Mouse (Mus musculus): ENCODE measurements around the gene Ccdc34.

GRCm38 (mm10) chr2:110191186-110191690, 173.6 kb downstream of the Ccdc34 start:
- no peak for TF ChIP-seq CTCF (conservative IDR thresholded peaks at IDR 0.05; ENCODE audit: low read length)
- TF ChIP-seq POU5F1 (IDR thresholded peaks at IDR 0.05; ENCODE audit: borderline replicate concordance, low read length): no peak
- TF ChIP-seq NANOG (IDR thresholded peaks at IDR 0.05; ENCODE audit: borderline replicate concordance, low read length): no peak

All from E14TG2a.4 (cell line).